Mouse (Mus musculus) heart, embryonic 15.5 days (tissue): Measurements from ENCODE around the gene Hectd3. TPM values are rescaled to one million over a fixed set of nuclear protein-coding genes. Genes with fewer than 3 reads are reported as not detected.

ENCODE experiments used
- polyA plus RNA-seq: library from polyadenylated mRNA; unstranded; fragments of >200 nt; fragmentation: Nextera tagmentation; extraction: Ambion mirVana; gene quantifications from 2 replicates; pipeline ENCODE4 v1.2.1, GENCODE M21; 2015

Gene Hectd3
- polyA plus RNA-seq, 1 experiment from 2014 or later, result 5.5 TPM

Other genes with a start within 250 kb of the Hectd3 start
- 17.9 and 21.9 TPM in 2 replicates for gene Toe1, start 187.7 kb upstream of the Hectd3 start, polyA plus RNA-seq
- 6.6 and 9.2 TPM in 2 replicates for gene Mutyh, start 187.6 kb upstream of the Hectd3 start, polyA plus RNA-seq
- 0.89 and 1.0 TPM in 2 replicates for gene Hpdl, start 173.6 kb upstream of the Hectd3 start, polyA plus RNA-seq
- 0.42 and 0.60 TPM in 2 replicates for gene Zswim5, start 117.9 kb upstream of the Hectd3 start, polyA plus RNA-seq
- gene Urod, start 904 bp upstream of the Hectd3 start, polyA plus RNA-seq, result 82.5 and 92.9 TPM in 2 replicates
- 19.8 and 24.6 TPM in 2 replicates for gene Eif2b3, start 24.1 kb downstream of the Hectd3 start, polyA plus RNA-seq
- gene Ptch2, start 100.8 kb downstream of the Hectd3 start, polyA plus RNA-seq, result 1.6 and 3.1 TPM in 2 replicates
- gene Btbd19, start 130.4 kb downstream of the Hectd3 start, polyA plus RNA-seq, result 2.3 and 4.5 TPM in 2 replicates
- 0.24 TPM in 1 of 2 replicates, not detected in the other for gene Tctex1d4, start 131.5 kb downstream of the Hectd3 start, polyA plus RNA-seq
- gene Plk3, start 138.6 kb downstream of the Hectd3 start, polyA plus RNA-seq, result 1.8 and 2.5 TPM in 2 replicates
- 538 and 545 TPM in 2 replicates for gene Rps8, start 160.9 kb downstream of the Hectd3 start, polyA plus RNA-seq
- gene Kif2c, start 187.3 kb downstream of the Hectd3 start, polyA plus RNA-seq, result 36.4 and 39.7 TPM in 2 replicates